Mouse (Mus musculus) kidney, adult 2 months (tissue): ENCODE measurements around the gene Ptprs. TPM values are rescaled to one million over a fixed set of nuclear protein-coding genes. Genes with fewer than 3 reads are reported as not detected.

Experiments
- DNase-seq: peaks from one replicate; pipeline ENCODE4 v3.0.0; 2021
- H3K27ac ChIP-seq: fragments of 200-500 bp; 2 replicates; pipeline ENCODE4 v1.5.1; 2012; ENCODE audit warnings: low read depth, low read length, control low read depth, inconsistent platforms; ENCODE audit not compliant: insufficient read depth
- H3K27me3 ChIP-seq: fragments of 200-500 bp; replicated peaks from 2 replicates; pipeline ENCODE4 v1.6.1; 2012; ENCODE audit warnings: mild to moderate bottlenecking, moderate library complexity, low read length, inconsistent platforms; ENCODE audit not compliant: control insufficient read depth, insufficient read depth
- H3K36me3 ChIP-seq: fragments of 200-500 bp; 2 replicates; pipeline ENCODE4 v1.6.1; 2012; ENCODE audit warnings: mild to moderate bottlenecking, moderate library complexity, low read length, inconsistent platforms; ENCODE audit not compliant: control insufficient read depth, insufficient read depth
- H3K4me1 ChIP-seq: fragments of 200-500 bp; 2 replicates; pipeline ENCODE4 v1.6.1; 2011; ENCODE audit warnings: low read length; ENCODE audit not compliant: control insufficient read depth, insufficient read depth
- H3K4me3 ChIP-seq: fragments of 200-500 bp; 2 replicates; pipeline ENCODE4 v1.5.1; 2011; ENCODE audit warnings: mild to moderate bottlenecking, low read depth, low read length, control low read depth; ENCODE audit not compliant: insufficient read depth
- CTCF ChIP-seq: fragments of 200-500 bp; conservative IDR thresholded peaks from 2 replicates; pipeline ENCODE4 v1.5.1; 2011; ENCODE audit warnings: low read depth, mild to moderate bottlenecking, control low read depth, low read length, moderate library complexity, mixed read lengths; ENCODE audit not compliant: insufficient read depth, insufficient read length
- POLR2A ChIP-seq: fragments of 200-500 bp; IDR thresholded peaks from one replicate; pipeline ENCODE4 v1.6.1; 2011; ENCODE audit warnings: low read depth, low read length, control low read depth
- WGBS: fragments of 180-500 bp; shearing (Covaris S2); methylation state at CpG from one replicate; pipeline ENCODE4 v1.1.7; 2018; 5-methylcytosine and 5-hydroxymethylcytosine counted together
- polyA plus RNA-seq: library from polyadenylated mRNA; depleted of rRNA; stranded (reverse); fragments of >200 nt; gene quantifications from 2 replicates; pipeline ENCODE4 v1.2.3, GENCODE M21; 2012; rRNA removed

The Ptprs gene
- 38.8 and 48.0 TPM in 2 replicates for polyA plus RNA-seq

- DNase-seq: peak; percentile 89
- 2% methylated on average over 27 of the region's 27 CpGs for WGBS
Observed at GRCm38 (mm10) chr17:56476402-56476752, at the start of gene Ptprs. TSS of gene Ptprs (minus strand) at chr17:56476483.

GRCm38 (mm10) chr17:56524943-56525342 is 48.7 kb upstream of the Ptprs start:
- Histone ChIP-seq H3K27ac (no peak overlapping the region), H3K4me3 (no peak overlapping the region), H3K36me3 (no peaks in the 10 kb centered on the region), H3K27me3 (no peaks in the 10 kb centered on the region), H3K4me1 (no peaks in the 10 kb centered on the region)
- no peak for DNase-seq
- WGBS: 57% methylated on average over 4 of the region's 4 CpGs
- TF ChIP-seq POLR2A: no peak
- TF ChIP-seq CTCF: no peak

More at GRCm38 (mm10) chr17:56476402-56476752, at the start of gene Ptprs:
- H3K4me3 ChIP-seq: peak within 1 kb of the TSS; percentile 42
- H3K27ac ChIP-seq: no peak within 1 kb of the TSS
- no peaks in the 10 kb centered on the region for H3K36me3 ChIP-seq
- no peaks in the 10 kb centered on the region for H3K4me1 ChIP-seq
- H3K27me3 ChIP-seq: peaks cover 5% of the 10 kb centered on the region
- TF ChIP-seq CTCF (no peak), POLR2A (no peak)

GRCm38 (mm10) chr17:56522744-56523143 is 46.5 kb upstream of the Ptprs start:
- no peak for DNase-seq
- 64% methylated on average over 1 of the region's 1 CpGs for WGBS
- Histone ChIP-seq H3K36me3 (no peaks in the 10 kb centered on the region), H3K4me3 (no peak overlapping the region), H3K27ac (no peak overlapping the region), H3K27me3 (no peaks in the 10 kb centered on the region), H3K4me1 (no peaks in the 10 kb centered on the region)
- TF ChIP-seq POLR2A (no peak), CTCF (no peak)

- 8% methylated on average over 13 of the region's 13 CpGs for WGBS
- no peak for DNase-seq
- Histone ChIP-seq H3K4me1 (no peaks in the 10 kb centered on the region), H3K27ac (no peak overlapping the region), H3K4me3 (no peak overlapping the region), H3K27me3 (no peaks in the 10 kb centered on the region), H3K36me3 (no peaks in the 10 kb centered on the region)
- TF ChIP-seq CTCF (no peak), POLR2A (no peak)
Observed at GRCm38 (mm10) chr17:56515690-56516410, 39.6 kb upstream of the Ptprs start.

GRCm38 (mm10) chr17:56514916-56515315 is 38.6 kb upstream of the Ptprs start:
- TF ChIP-seq POLR2A (no peak), CTCF (no peak)
- H3K27me3 ChIP-seq: no peaks in the 10 kb centered on the region

GRCm38 (mm10) chr17:56514330-56514729 is 38.0 kb upstream of the Ptprs start:
- H3K27me3 ChIP-seq: no peaks in the 10 kb centered on the region
- no peak for TF ChIP-seq POLR2A
- no peak for TF ChIP-seq CTCF

More at GRCm38 (mm10) chr17:56514916-56515315, 38.6 kb upstream of the Ptprs start:
- Histone ChIP-seq H3K4me1 (no peaks in the 10 kb centered on the region), H3K4me3 (no peak overlapping the region), H3K27ac (no peak overlapping the region), H3K36me3 (no peaks in the 10 kb centered on the region)
- no peak for DNase-seq
- 26% methylated on average over 12 of the region's 12 CpGs for WGBS

GRCm38 (mm10) chr17:56512310-56512709 is 36.0 kb upstream of the Ptprs start, which contains the start of gene Znrf4:
TSS of gene Znrf4 (minus strand) at chr17:56512431.
- DNase-seq: no peak
- Histone ChIP-seq H3K4me1 (no peaks in the 10 kb centered on the region), H3K4me3 (no peak within 1 kb of the TSS), H3K27ac (no peak within 1 kb of the TSS), H3K27me3 (no peaks in the 10 kb centered on the region), H3K36me3 (no peaks in the 10 kb centered on the region)
- 65% methylated on average over 22 of the region's 22 CpGs for WGBS
- TF ChIP-seq POLR2A: no peak
- TF ChIP-seq CTCF: no peak

More at GRCm38 (mm10) chr17:56514330-56514729, 38.0 kb upstream of the Ptprs start:
- H3K4me1 ChIP-seq: no peaks in the 10 kb centered on the region
- no peak overlapping the region for H3K27ac ChIP-seq
- H3K4me3 ChIP-seq: no peak overlapping the region
- DNase-seq: no peak
- H3K36me3 ChIP-seq: no peaks in the 10 kb centered on the region
